Mouse (Mus musculus): ENCODE measurements around the gene Sec14l3.
"Not testable (repeated sequence)": the region's sequence is repeated elsewhere in the genome, so short reads cannot be mapped to it uniquely, and the experiment has no call there.

Gene Sec14l3

GRCm38 (mm10) chr11:4105444-4105843, 40.8 kb downstream of the Sec14l3 start:
- DNase-seq, result no peak

GRCm38 (mm10) chr11:4107901-4108300, 43.3 kb downstream of the Sec14l3 start:
- not testable (repeated sequence) for DNase-seq

GRCm38 (mm10) chr11:4108691-4109090, 44.0 kb downstream of the Sec14l3 start:
- DNase-seq, result no peak

GRCm38 (mm10) chr11:4112033-4112432, 47.4 kb downstream of the Sec14l3 start:
- DNase-seq, result no peak

GRCm38 (mm10) chr11:4112861-4113260, 48.2 kb downstream of the Sec14l3 start:
- DNase-seq, result no peak

- no peak for DNase-seq
Measured at GRCm38 (mm10) chr11:4113496-4113895, 48.9 kb downstream of the Sec14l3 start.

GRCm38 (mm10) chr11:4113970-4114369, 49.3 kb downstream of the Sec14l3 start:
- DNase-seq, result no peak

- not testable (repeated sequence) for DNase-seq
Measured at GRCm38 (mm10) chr11:4114541-4114940, 49.9 kb downstream of the Sec14l3 start.

- no peak for DNase-seq
Measured at GRCm38 (mm10) chr11:4115407-4115806, 50.8 kb downstream of the Sec14l3 start.

- DNase-seq, result no peak
Measured at GRCm38 (mm10) chr11:4116458-4117141, 52.0 kb downstream of the Sec14l3 start.

- no peak for DNase-seq
Measured at GRCm38 (mm10) chr11:4117372-4118071, 52.9 kb downstream of the Sec14l3 start.

GRCm38 (mm10) chr11:4118081-4118921, 53.7 kb downstream of the Sec14l3 start:
- DNase-seq, result peak; percentile 70

GRCm38 (mm10) chr11:4119635-4120034, 55.0 kb downstream of the Sec14l3 start:
- DNase-seq, result no peak

- DNase-seq, result no peak
Measured at GRCm38 (mm10) chr11:4121691-4122090, 57.0 kb downstream of the Sec14l3 start.

- no peak for DNase-seq
Measured at GRCm38 (mm10) chr11:4122226-4122625, 57.6 kb downstream of the Sec14l3 start.

GRCm38 (mm10) chr11:4122742-4123579, 58.3 kb downstream of the Sec14l3 start, which contains the start of gene Sec14l2:
Gene Sec14l2, minus strand, starts transcription at chr11:4123415.
- no peak for DNase-seq

- no peak for DNase-seq
Measured at GRCm38 (mm10) chr11:4123922-4124321, 59.3 kb downstream of the Sec14l3 start.

GRCm38 (mm10) chr11:4127059-4127458, 62.4 kb downstream of the Sec14l3 start:
- DNase-seq, result no peak

All from right cerebral cortex, postnatal 4 days (tissue).